Comparison of ENCODE assay signal across 16 mouse cellular contexts in the genomic region with DNA sequence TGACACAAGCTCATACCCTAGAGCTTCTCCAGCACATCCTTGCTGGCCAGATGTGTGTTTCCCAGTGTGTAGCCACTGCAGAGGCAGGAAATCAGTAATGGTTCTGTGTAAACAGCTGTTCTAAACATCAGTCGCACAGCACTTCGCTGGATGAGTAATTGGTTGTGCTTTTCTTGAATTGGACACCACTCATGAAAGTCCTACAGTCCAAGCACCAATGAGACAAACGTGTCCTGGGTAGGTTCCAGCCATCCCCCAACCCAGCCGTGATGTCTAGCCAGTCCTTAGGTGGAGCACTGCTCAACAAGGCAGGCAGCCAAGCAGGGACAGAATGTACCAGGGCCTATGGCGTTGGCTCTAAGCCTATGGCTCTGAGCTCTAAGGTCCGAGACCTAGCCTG.
A peak's percentile ranks its signal among the peaks of the same experiment; 100 is the strongest.
DNase-seq lines count a peak whose midpoint lies in the region; ATAC-seq and TF ChIP-seq lines count a peak whose summit lies in the region.
"Had no signal": no experiment of that assay in that cellular context is flagged by ENCODE, and none has a peak within 500 bp of the region (broad histone marks: within the 10 kb centered on the region; RNA-seq: fewer than 3 reads in every experiment).

No protein-coding gene starts in this region.

- H3K9me3 ChIP-seq in lung, embryonic 16.5 days (ENCODE audit: control insufficient read depth, low read length) = no peaks in the 10 kb centered on the region
- H3K9me3 ChIP-seq in stomach, embryonic 15.5 days = no peaks in the 10 kb centered on the region; the same call in 1 of the 2 replicates
- no peaks in the 10 kb centered on the region for H3K9me3 ChIP-seq in midbrain, embryonic 10.5 days (replicated peaks)
- H3K9me3 ChIP-seq: neural tube, embryonic 12.5 days had no signal

- H3K36me3 ChIP-seq in lung, embryonic 16.5 days (ENCODE audit: control insufficient read depth, insufficient read depth, low read length) = no peaks in the 10 kb centered on the region
- H3K36me3 ChIP-seq in stomach, embryonic 15.5 days = no peaks in the 10 kb centered on the region
- no peaks in the 10 kb centered on the region for H3K36me3 ChIP-seq in midbrain, embryonic 10.5 days
- H3K36me3 ChIP-seq: neural tube, embryonic 12.5 days had no signal

- peak overlapping the region; percentile 53 for H3K27ac ChIP-seq in embryonic fibroblast, embryonic 13.5 days (ENCODE audit: insufficient read depth, low read length)
- H3K27ac ChIP-seq in lung, embryonic 16.5 days (ENCODE audit: low read length) = peak overlapping the region; percentile 82
- no peak overlapping the region; the same call in 1 of the 2 replicates for H3K27ac ChIP-seq in stomach, embryonic 15.5 days
- no peak overlapping the region for H3K27ac ChIP-seq in midbrain, embryonic 10.5 days (replicated peaks)
- H3K27ac ChIP-seq: neural tube, embryonic 12.5 days had no signal

- peaks cover 19% of the 10 kb centered on the region for H3K4me1 ChIP-seq in embryonic fibroblast, embryonic 13.5 days (ENCODE audit: control insufficient read depth, insufficient read depth, low read length)
- H3K4me1 ChIP-seq in lung, embryonic 16.5 days (replicated peaks; ENCODE audit: control insufficient read depth, insufficient read depth, low read length) = peaks cover 28% of the 10 kb centered on the region
- 0 out of 2 replicates have a peak, but pooled peaks cover 13% of the 10 kb centered on the region for H3K4me1 ChIP-seq in stomach, embryonic 15.5 days
- peaks cover 10% of the 10 kb centered on the region for H3K4me1 ChIP-seq in midbrain, embryonic 10.5 days

- TF ChIP-seq POLR2A in embryonic fibroblast, embryonic 13.5 days (IDR thresholded peaks at IDR 0.05; ENCODE audit: low read depth, low read length) = no peak

- peak; percentile 91 for DNase-seq in heart, adult 11 months
- DNase-seq in heart, postnatal 4 days = no peak
- no peak for DNase-seq in midbrain, embryonic 10.5 days (ENCODE audit: low spot score)
- DNase-seq in right cerebral cortex, postnatal 10 days (ENCODE audit: low spot score in 2 of 2) = no peak
- no peak for DNase-seq in kidney, postnatal 4 days
- DNase-seq: heart, postnatal 36 days; kidney, adult 9 months; liver, postnatal 0 days; midbrain, embryonic 14.5 days; retina, postnatal 1 day; thymus, postnatal 36 days had no signal

- TF ChIP-seq CTCF in embryonic fibroblast, embryonic 13.5 days (IDR thresholded peaks at IDR 0.05; ENCODE audit: borderline replicate concordance, insufficient read depth, low read length) = no peak

- no peak overlapping the region for H3K4me3 ChIP-seq in embryonic fibroblast, embryonic 13.5 days (ENCODE audit: insufficient read depth, low read length)
- H3K4me3 ChIP-seq in lung, embryonic 16.5 days (ENCODE audit: low read length) = no peak overlapping the region
- no peak overlapping the region for H3K4me3 ChIP-seq in stomach, embryonic 15.5 days (replicated peaks)
- no peak overlapping the region for H3K4me3 ChIP-seq in midbrain, embryonic 10.5 days
- H3K4me3 ChIP-seq: neural tube, embryonic 12.5 days had no signal

- H3K9ac ChIP-seq in lung, embryonic 16.5 days (ENCODE audit: low read length) = no peak overlapping the region
- H3K9ac ChIP-seq in stomach, embryonic 15.5 days = no peak overlapping the region
- H3K9ac ChIP-seq: liver, postnatal 0 days; neural tube, embryonic 12.5 days had no signal

- no peaks in the 10 kb centered on the region for H3K27me3 ChIP-seq in lung, embryonic 16.5 days (ENCODE audit: control insufficient read depth, insufficient read depth, low read depth, low read length)
- no peaks in the 10 kb centered on the region for H3K27me3 ChIP-seq in stomach, embryonic 15.5 days (replicated peaks)
- H3K27me3 ChIP-seq in midbrain, embryonic 10.5 days (ENCODE audit: low read depth, poor library complexity, severe bottlenecking) = no peaks in the 10 kb centered on the region
- H3K27me3 ChIP-seq: neural tube, embryonic 12.5 days had no signal

- no peak overlapping the region for H3K4me2 ChIP-seq in lung, embryonic 16.5 days (ENCODE audit: low read depth, low read length)
- no peak overlapping the region for H3K4me2 ChIP-seq in stomach, embryonic 15.5 days
- H3K4me2 ChIP-seq: neural tube, embryonic 12.5 days had no signal

- peak; percentile 89 for ATAC-seq in lung, embryonic 16.5 days (ENCODE audit: low read depth)
- peak; percentile 32; the same call in 1 of the 2 replicates for ATAC-seq in stomach, embryonic 15.5 days (ENCODE audit: insufficient read depth, low FRiP score, low read depth)
- ATAC-seq: CD4-positive, CD25-positive, alpha-beta regulatory T cell, adult 4 months; liver, postnatal 0 days had no signal

- WGBS in lung, embryonic 16.5 days = 38% methylated on average over 6 of the region's 6 CpGs
- 39% methylated on average over 6 of the region's 6 CpGs for WGBS in stomach, embryonic 15.5 days
- 82% methylated on average over 6 of the region's 6 CpGs for WGBS in midbrain, embryonic 10.5 days

Comparison
In these comparisons a context has a peak if more than half of its experiments do, and no peak if none do; other contexts are left out.
1. H3K27ac ChIP-seq: peak in embryonic fibroblast, embryonic 13.5 days (single experiment) and lung, embryonic 16.5 days (single experiment); none in stomach, embryonic 15.5 days (single experiment) and midbrain, embryonic 10.5 days (single experiment).